Mouse (Mus musculus): ENCODE measurements around the gene Abhd17a. TPM values are rescaled to one million over a fixed set of nuclear protein-coding genes. Genes with fewer than 3 reads are reported as not detected.

Abhd17a gene
- 100 to 1,000 TPM; 191 to 194 TPM for total RNA-seq (2021)

GRCm38 (mm10) chr10:80589879-80590854 lies at the start of gene Abhd17a:
TSS of gene Abhd17a (minus strand) at chr10:80590341.
- peak; percentile 92 to 99 for DNase-seq (ENCODE audit: extremely low spot score in 1 of 2, low spot score in 2 of 2)
- intact Hi-C loops (cut with DNase I): no loop called here

- intact Hi-C loops (cut with DNase I): no loop called here
- no peak for DNase-seq (ENCODE audit: extremely low spot score in 1 of 2, low spot score in 2 of 2)
These were observed 45.2 kb upstream of the Abhd17a start for GRCm38 (mm10) chr10:80635345-80635744.

- DNase-seq (ENCODE audit: extremely low spot score in 1 of 2, low spot score in 2 of 2): no peak
- intact Hi-C loops (cut with DNase I): no loop called here
These were observed 38.8 kb upstream of the Abhd17a start for GRCm38 (mm10) chr10:80628925-80629324.

- peak in 1 of 2 experiments; percentile 74 for DNase-seq (ENCODE audit: extremely low spot score in 1 of 2, low spot score in 2 of 2)
- intact Hi-C loops (cut with DNase I): no loop called here
These were observed 37.5 kb upstream of the Abhd17a start for GRCm38 (mm10) chr10:80627685-80628084.

GRCm38 (mm10) chr10:80625764-80626163 lies 35.6 kb upstream of the Abhd17a start:
- DNase-seq (ENCODE audit: extremely low spot score in 1 of 2, low spot score in 2 of 2): no peak
- intact Hi-C loops (cut with DNase I): no loop called here

GRCm38 (mm10) chr10:80623457-80624191 lies 33.5 kb upstream of the Abhd17a start:
- intact Hi-C loops (cut with DNase I): no loop called here
- peak in 1 of 2 experiments; percentile 90 for DNase-seq (ENCODE audit: extremely low spot score in 1 of 2, low spot score in 2 of 2)

- peak in 1 of 2 experiments; percentile 84 for DNase-seq (ENCODE audit: extremely low spot score in 1 of 2, low spot score in 2 of 2)
- intact Hi-C loops (cut with DNase I): no loop called here
These were observed 32.7 kb upstream of the Abhd17a start, which contains the start of gene Csnk1g2 for GRCm38 (mm10) chr10:80622661-80623456. TSS of gene Csnk1g2 (plus strand) at chr10:80622838.

- DNase-seq (ENCODE audit: extremely low spot score in 1 of 2, low spot score in 2 of 2): peak; percentile 99 to 100
- intact Hi-C loops (cut with DNase I): no loop called here
These were observed 32.0 kb upstream of the Abhd17a start for GRCm38 (mm10) chr10:80621940-80622660.

GRCm38 (mm10) chr10:80621690-80621939 lies 31.5 kb upstream of the Abhd17a start:
- intact Hi-C loops (cut with DNase I): no loop called here
- no peak for DNase-seq (ENCODE audit: extremely low spot score in 1 of 2, low spot score in 2 of 2)

- intact Hi-C loops (cut with DNase I): no loop called here
- DNase-seq (ENCODE audit: extremely low spot score in 1 of 2, low spot score in 2 of 2): no peak
These were observed 30.9 kb upstream of the Abhd17a start for GRCm38 (mm10) chr10:80620796-80621689.

- DNase-seq (ENCODE audit: extremely low spot score in 1 of 2, low spot score in 2 of 2): no peak
- intact Hi-C loops (cut with DNase I): no loop called here
These were observed 30.2 kb upstream of the Abhd17a start for GRCm38 (mm10) chr10:80620365-80620764.

- no peak for DNase-seq (ENCODE audit: extremely low spot score in 1 of 2, low spot score in 2 of 2)
- intact Hi-C loops (cut with DNase I): no loop called here
These were observed 29.5 kb upstream of the Abhd17a start for GRCm38 (mm10) chr10:80619465-80620244.

- intact Hi-C loops (cut with DNase I): no loop called here
- peak in 1 of 2 experiments; percentile 71 for DNase-seq (ENCODE audit: extremely low spot score in 1 of 2, low spot score in 2 of 2)
These were observed 28.0 kb upstream of the Abhd17a start for GRCm38 (mm10) chr10:80618181-80618580.

GRCm38 (mm10) chr10:80614351-80614750 lies 24.2 kb upstream of the Abhd17a start:
- intact Hi-C loops (cut with DNase I): no loop called here

GRCm38 (mm10) chr10:80613821-80614220 lies 23.7 kb upstream of the Abhd17a start:
- DNase-seq (ENCODE audit: extremely low spot score in 1 of 2, low spot score in 2 of 2): no peak
- intact Hi-C loops (cut with DNase I): no loop called here

More at GRCm38 (mm10) chr10:80614351-80614750, 24.2 kb upstream of the Abhd17a start:
- no peak for DNase-seq (ENCODE audit: extremely low spot score in 1 of 2, low spot score in 2 of 2)

- intact Hi-C loops (cut with DNase I): no loop called here
- no peak for DNase-seq (ENCODE audit: extremely low spot score in 1 of 2, low spot score in 2 of 2)
These were observed 21.8 kb upstream of the Abhd17a start for GRCm38 (mm10) chr10:80611905-80612304.

- intact Hi-C loops (cut with DNase I): no loop called here
- DNase-seq (ENCODE audit: extremely low spot score in 1 of 2, low spot score in 2 of 2): no peak
These were observed 20.9 kb upstream of the Abhd17a start for GRCm38 (mm10) chr10:80611024-80611423.

Data from left cerebral cortex, postnatal 10 days (tissue).